ENCODE assay signal across 14 mouse cellular contexts in genomic region chr13:93936455-93936854, GRCm38 (mm10).
DNase-seq lines count a peak whose midpoint lies in the region; ATAC-seq lines count a peak whose summit lies in the region.
"Had no signal": no experiment of that assay in that cellular context is flagged by ENCODE, and none has a peak within 500 bp of the region (broad histone marks: within the 10 kb centered on the region; RNA-seq: fewer than 3 reads in every experiment).

No protein-coding gene starts in this region.

- H3K4me2 ChIP-seq in hindbrain, embryonic 16.5 days (ENCODE audit: low read length) = no peak overlapping the region
- no peak overlapping the region for H3K4me2 ChIP-seq in hindbrain, embryonic 11.5 days (replicated peaks; ENCODE audit: low read depth, low read length)
- H3K4me2 ChIP-seq: forebrain, embryonic 12.5 days; heart, embryonic 13.5 days; lung, embryonic 15.5 days had no signal

- no peak for DNase-seq in hindbrain, embryonic 11.5 days (ENCODE audit: low spot score)
- peak; percentile 18 for DNase-seq in urinary bladder, postnatal 14 days (ENCODE audit: low spot score)
- no peak for DNase-seq in urinary bladder, postnatal 4 days (ENCODE audit: low spot score in 2 of 2)
- DNase-seq in cerebellum, adult 9-11 months = peak; percentile 61
- peak; percentile 43 for DNase-seq in large intestine, adult 2 months (ENCODE audit: low read depth, low spot score)
- no peak for DNase-seq in lung, postnatal 10 days
- no peak for DNase-seq in gastrocnemius, adult 18-20 months (ENCODE audit: low spot score)
- DNase-seq: spleen, adult 18-20 months had no signal

- H3K4me3 ChIP-seq in hindbrain, embryonic 16.5 days (ENCODE audit: low read length) = no peak overlapping the region
- H3K4me3 ChIP-seq in hindbrain, embryonic 11.5 days (ENCODE audit: low read depth, low read length) = no peak overlapping the region
- H3K4me3 ChIP-seq: forebrain, embryonic 12.5 days; heart, embryonic 13.5 days; lung, embryonic 15.5 days; midbrain, embryonic 10.5 days had no signal

- H3K9me3 ChIP-seq in hindbrain, embryonic 16.5 days (ENCODE audit: control insufficient read depth, low read length) = no peaks in the 10 kb centered on the region
- H3K9me3 ChIP-seq in hindbrain, embryonic 11.5 days (ENCODE audit: control insufficient read depth, low read length) = no peaks in the 10 kb centered on the region
- H3K9me3 ChIP-seq: forebrain, embryonic 12.5 days; heart, embryonic 13.5 days; lung, embryonic 15.5 days; midbrain, embryonic 10.5 days had no signal

- no peak overlapping the region for H3K9ac ChIP-seq in hindbrain, embryonic 16.5 days (ENCODE audit: low read depth, low read length)
- H3K9ac ChIP-seq in hindbrain, embryonic 11.5 days (ENCODE audit: low read depth, low read length) = no peak overlapping the region
- H3K9ac ChIP-seq: forebrain, embryonic 12.5 days; heart, embryonic 13.5 days; lung, embryonic 15.5 days had no signal

- ATAC-seq in hindbrain, embryonic 16.5 days = peak; percentile 61
- ATAC-seq in hindbrain, embryonic 11.5 days (ENCODE audit: low FRiP score) = no peak

- 60% methylated on average over 6 of the region's 6 CpGs for WGBS in hindbrain, embryonic 16.5 days
- WGBS in hindbrain, embryonic 11.5 days = 91% methylated on average over 6 of the region's 6 CpGs
- 29% methylated on average over 6 of the region's 6 CpGs for WGBS in large intestine, adult 2 months

- no peaks in the 10 kb centered on the region for H3K36me3 ChIP-seq in hindbrain, embryonic 16.5 days (ENCODE audit: control insufficient read depth, insufficient read depth, low read length)
- no peaks in the 10 kb centered on the region for H3K36me3 ChIP-seq in hindbrain, embryonic 11.5 days (ENCODE audit: control insufficient read depth, insufficient read depth, low read length)
- H3K36me3 ChIP-seq: forebrain, embryonic 12.5 days; heart, embryonic 13.5 days; lung, embryonic 15.5 days; midbrain, embryonic 10.5 days had no signal

- peaks cover 5% of the 10 kb centered on the region; the same call in 1 of the 2 replicates for H3K4me1 ChIP-seq in hindbrain, embryonic 16.5 days (ENCODE audit: control insufficient read depth, insufficient read depth, low read depth, low read length)
- peaks cover 2% of the 10 kb centered on the region; the same call in 1 of the 2 replicates for H3K4me1 ChIP-seq in hindbrain, embryonic 11.5 days (replicated peaks; ENCODE audit: control insufficient read depth, insufficient read depth, low read length)

- H3K27ac ChIP-seq in hindbrain, embryonic 16.5 days (ENCODE audit: low read depth, low read length) = no peak overlapping the region
- no peak overlapping the region for H3K27ac ChIP-seq in hindbrain, embryonic 11.5 days (ENCODE audit: low read depth, low read length)
- H3K27ac ChIP-seq: forebrain, embryonic 12.5 days; heart, embryonic 13.5 days; midbrain, embryonic 10.5 days had no signal

- H3K27me3 ChIP-seq in hindbrain, embryonic 16.5 days (replicated peaks; ENCODE audit: control insufficient read depth, insufficient read depth, low read length) = no peaks in the 10 kb centered on the region
- H3K27me3 ChIP-seq in hindbrain, embryonic 11.5 days (ENCODE audit: control insufficient read depth, insufficient read depth, low read length) = no peaks in the 10 kb centered on the region
- H3K27me3 ChIP-seq: CH12.LX; forebrain, embryonic 12.5 days; heart, embryonic 13.5 days; lung, embryonic 15.5 days had no signal

Comparison
In these comparisons a context has a peak if more than half of its experiments do, and no peak if none do; other contexts are left out.
1. DNase-seq: peak in urinary bladder, postnatal 14 days (single experiment), cerebellum, adult 9-11 months (single experiment) and large intestine, adult 2 months (single experiment); none in hindbrain, embryonic 11.5 days (single experiment), urinary bladder, postnatal 4 days (0 of 2), lung, postnatal 10 days (single experiment) and gastrocnemius, adult 18-20 months (single experiment).